Mouse (Mus musculus) megakaryocyte, embryonic 14.5 days (primary cell): ENCODE results near the gene Hjurp. TPM values are rescaled to one million over a fixed set of nuclear protein-coding genes. Genes with fewer than 3 reads are reported as not detected.

ENCODE experiments used
- H3K27me3 ChIP-seq: replicated peaks from 2 replicates; pipeline ENCODE3; 2012; ENCODE audit warnings: inconsistent platforms
- H3K36me3 ChIP-seq: replicated peaks from 2 replicates; pipeline ENCODE3; 2012; ENCODE audit warnings: low read length, inconsistent platforms, mixed read lengths
- H3K4me1 ChIP-seq: 2 replicates; pipeline ENCODE4 v1.6.1; 2012; ENCODE audit warnings: inconsistent platforms
- H3K4me3 ChIP-seq: replicated peaks from 2 replicates; pipeline ENCODE3; 2012; ENCODE audit warnings: moderate library complexity, mild to moderate bottlenecking, inconsistent platforms
- H3K9me3 ChIP-seq: 2 replicates; pipeline ENCODE4 v1.6.1; 2012; ENCODE audit warnings: inconsistent platforms
- FLI1 ChIP-seq: IDR thresholded peaks from 2 replicates; pipeline ENCODE4 v1.6.1; 2012; ENCODE audit warnings: low read length, inconsistent platforms, mixed read lengths
- GATA1 ChIP-seq: IDR thresholded peaks from 3 replicates; pipeline ENCODE4 v1.6.1; 2012; ENCODE audit warnings: mixed read lengths, low read length, inconsistent platforms, borderline replicate concordance
- polyA plus RNA-seq: library from polyadenylated mRNA; stranded (reverse); fragments of >175 nt; gene quantifications from 2 replicates; pipeline ENCODE4 v1.2.3, GENCODE M21; 2012; ENCODE audit warnings: low replicate concordance; ENCODE audit not compliant: insufficient read depth

The Hjurp gene
- polyA plus RNA-seq, 1 experiment = 2.4 TPM

- Histone ChIP-seq H3K27me3 (no peaks in the 10 kb centered on the region), H3K4me3 (no peak overlapping the region), H3K4me1 (peaks cover 32% of the 10 kb centered on the region), H3K9me3 (no peaks in the 10 kb centered on the region), H3K36me3 (peaks cover 96% of the 10 kb centered on the region)
- TF ChIP-seq FLI1 (no peak), GATA1 (no peak)
Observed at GRCm38 (mm10) chr1:88263778-88264177, 13.7 kb downstream of the Hjurp start.

- no peak for TF ChIP-seq FLI1
- no peak for TF ChIP-seq GATA1
- peaks cover 33% of the 10 kb centered on the region for H3K4me1 ChIP-seq
- H3K27me3 ChIP-seq = no peaks in the 10 kb centered on the region
- peaks cover 88% of the 10 kb centered on the region for H3K36me3 ChIP-seq
- peaks cover 6% of the 10 kb centered on the region for H3K9me3 ChIP-seq
- no peak overlapping the region for H3K4me3 ChIP-seq
Observed at GRCm38 (mm10) chr1:88262961-88263360, 14.5 kb downstream of the Hjurp start.

GRCm38 (mm10) chr1:88262255-88262654 lies 15.2 kb downstream of the Hjurp start:
- H3K27me3 ChIP-seq = no peaks in the 10 kb centered on the region
- H3K9me3 ChIP-seq = peaks cover 12% of the 10 kb centered on the region
- H3K4me3 ChIP-seq = no peak overlapping the region
- H3K4me1 ChIP-seq = peaks cover 33% of the 10 kb centered on the region
- peaks cover 81% of the 10 kb centered on the region for H3K36me3 ChIP-seq
- TF ChIP-seq GATA1 = no peak
- no peak for TF ChIP-seq FLI1

- TF ChIP-seq FLI1 = no peak
- TF ChIP-seq GATA1 = no peak
Observed at GRCm38 (mm10) chr1:88261706-88262105, 15.7 kb downstream of the Hjurp start.

DNA sequence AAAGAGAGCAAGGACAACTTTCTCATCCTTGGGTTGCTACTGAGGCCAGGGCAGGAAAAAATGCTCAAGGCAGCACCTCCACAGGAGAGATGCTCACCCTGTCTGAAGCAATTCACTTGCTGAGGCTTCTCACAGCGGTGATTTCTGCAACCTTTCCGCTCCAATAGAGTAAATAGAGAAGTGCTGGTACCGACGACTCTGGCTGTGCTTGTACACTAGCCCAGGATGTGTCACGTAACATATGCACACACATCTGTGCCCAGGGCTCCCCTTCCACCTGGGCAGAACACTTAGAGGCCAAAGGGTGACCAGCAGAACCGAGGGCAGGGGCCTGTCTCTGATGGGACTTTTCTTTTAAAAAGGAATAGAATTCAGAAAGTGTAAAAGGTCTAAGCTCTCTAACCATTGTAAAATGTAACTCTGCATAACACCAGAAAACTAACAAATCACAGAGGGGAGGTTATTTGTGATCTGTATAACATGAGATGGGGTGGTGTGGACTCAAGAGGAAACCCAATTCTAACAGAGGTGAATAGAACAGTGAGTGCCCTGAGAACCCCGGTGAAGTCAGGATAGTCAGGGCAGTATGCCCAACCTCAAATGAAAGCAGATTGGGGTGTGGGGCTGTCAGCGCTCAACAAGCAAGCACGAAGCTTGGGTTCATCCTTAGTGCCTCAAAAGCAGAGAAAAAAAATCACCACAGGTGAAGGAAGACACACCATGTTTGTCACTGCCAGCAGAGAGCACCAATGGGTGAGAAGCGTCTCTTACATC lies 16.6 kb downstream of the Hjurp start:
- H3K9me3 ChIP-seq = peaks cover 23% of the 10 kb centered on the region
- H3K4me1 ChIP-seq = peaks cover 33% of the 10 kb centered on the region
- TF ChIP-seq GATA1 (no peak), FLI1 (no peak)
- peaks cover 66% of the 10 kb centered on the region for H3K36me3 ChIP-seq
- H3K27me3 ChIP-seq = peaks cover 6% of the 10 kb centered on the region
- no peak overlapping the region for H3K4me3 ChIP-seq

More at GRCm38 (mm10) chr1:88261706-88262105, 15.7 kb downstream of the Hjurp start:
- peaks cover 33% of the 10 kb centered on the region for H3K4me1 ChIP-seq
- H3K9me3 ChIP-seq = peaks cover 15% of the 10 kb centered on the region
- peaks cover 76% of the 10 kb centered on the region for H3K36me3 ChIP-seq
- no peaks in the 10 kb centered on the region for H3K27me3 ChIP-seq
- no peak overlapping the region for H3K4me3 ChIP-seq

- peaks cover 60% of the 10 kb centered on the region for H3K36me3 ChIP-seq
- peaks cover 30% of the 10 kb centered on the region for H3K9me3 ChIP-seq
- H3K27me3 ChIP-seq = peaks cover 11% of the 10 kb centered on the region
- peak overlapping the region; percentile 1 for H3K4me3 ChIP-seq
- no peak for TF ChIP-seq GATA1
- 0 out of 2 replicates have a peak, but pooled peaks have one; percentile 16 for TF ChIP-seq FLI1
- H3K4me1 ChIP-seq = peaks cover 33% of the 10 kb centered on the region
Observed at GRCm38 (mm10) chr1:88260114-88260513, 17.3 kb downstream of the Hjurp start.

DNA sequence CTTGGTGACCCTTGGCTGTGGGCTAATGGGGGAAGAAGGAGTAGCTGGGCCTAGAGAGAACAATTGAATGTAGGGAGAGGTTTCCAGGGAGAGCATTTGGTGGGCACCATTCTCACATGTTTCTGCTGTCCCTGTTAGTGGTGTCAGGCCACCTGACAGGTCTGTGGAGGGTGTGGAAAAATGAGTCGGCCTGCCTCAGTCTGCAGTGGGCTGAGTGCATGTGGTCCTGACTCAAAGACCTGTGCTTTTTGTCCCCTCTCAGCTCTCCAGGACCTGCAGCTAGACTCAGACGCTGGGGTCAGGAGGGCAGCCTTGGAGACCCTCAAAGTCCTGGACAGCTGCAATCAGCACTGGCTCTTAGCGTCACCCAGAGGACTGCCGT lies 17.8 kb downstream of the Hjurp start:
- TF ChIP-seq FLI1 (no peak), GATA1 (no peak)
- H3K36me3 ChIP-seq = peaks cover 55% of the 10 kb centered on the region
- peaks cover 11% of the 10 kb centered on the region for H3K27me3 ChIP-seq
- H3K4me3 ChIP-seq = no peak overlapping the region
- H3K4me1 ChIP-seq = peaks cover 33% of the 10 kb centered on the region
- H3K9me3 ChIP-seq = peaks cover 35% of the 10 kb centered on the region

GRCm38 (mm10) chr1:88258881-88259642 lies 18.4 kb downstream of the Hjurp start:
- H3K4me1 ChIP-seq = peaks cover 33% of the 10 kb centered on the region
- peaks cover 49% of the 10 kb centered on the region for H3K36me3 ChIP-seq
- peaks cover 36% of the 10 kb centered on the region for H3K9me3 ChIP-seq
- TF ChIP-seq GATA1 = no peak
- TF ChIP-seq FLI1 = no peak
- H3K4me3 ChIP-seq = peak overlapping the region; percentile 9
- peaks cover 11% of the 10 kb centered on the region for H3K27me3 ChIP-seq

DNA sequence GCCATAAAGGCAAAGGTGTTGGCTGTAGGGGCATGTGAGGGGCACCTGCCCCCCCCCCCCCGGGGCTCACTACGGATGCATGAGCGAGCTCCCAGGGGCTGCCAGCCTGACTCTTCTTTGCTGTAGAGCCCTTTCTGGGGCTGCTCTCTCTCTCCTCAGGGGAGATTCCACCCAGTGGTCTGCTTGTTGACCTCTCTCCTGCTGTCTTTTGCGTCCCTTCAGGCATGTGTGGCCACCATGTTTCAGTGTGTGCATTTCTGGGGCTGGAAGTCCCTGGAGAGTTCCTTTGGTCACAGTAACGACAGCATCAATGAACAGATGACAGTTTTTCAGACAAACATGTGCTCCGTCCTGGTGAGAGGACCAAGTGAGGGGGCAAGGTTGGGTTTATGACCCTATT lies 19.1 kb downstream of the Hjurp start:
- Histone ChIP-seq H3K27me3 (peaks cover 11% of the 10 kb centered on the region), H3K4me1 (peaks cover 34% of the 10 kb centered on the region), H3K9me3 (peaks cover 41% of the 10 kb centered on the region), H3K4me3 (no peak overlapping the region), H3K36me3 (peaks cover 42% of the 10 kb centered on the region)
- TF ChIP-seq GATA1 = no peak
- no peak for TF ChIP-seq FLI1

- Histone ChIP-seq H3K9me3 (peaks cover 48% of the 10 kb centered on the region), H3K4me3 (no peak overlapping the region), H3K27me3 (peaks cover 11% of the 10 kb centered on the region), H3K4me1 (peaks cover 38% of the 10 kb centered on the region), H3K36me3 (peaks cover 35% of the 10 kb centered on the region)
- no peak for TF ChIP-seq FLI1
- TF ChIP-seq GATA1 = no peak
Observed at GRCm38 (mm10) chr1:88257681-88258080, 19.8 kb downstream of the Hjurp start.
